Mouse (Mus musculus): ENCODE results near the gene E2f6. TPM values are rescaled to one million over a fixed set of nuclear protein-coding genes. Genes with fewer than 3 reads are reported as not detected.

The E2f6 gene
- polyA plus RNA-seq, 1 experiment = 40.1 TPM

DNA sequence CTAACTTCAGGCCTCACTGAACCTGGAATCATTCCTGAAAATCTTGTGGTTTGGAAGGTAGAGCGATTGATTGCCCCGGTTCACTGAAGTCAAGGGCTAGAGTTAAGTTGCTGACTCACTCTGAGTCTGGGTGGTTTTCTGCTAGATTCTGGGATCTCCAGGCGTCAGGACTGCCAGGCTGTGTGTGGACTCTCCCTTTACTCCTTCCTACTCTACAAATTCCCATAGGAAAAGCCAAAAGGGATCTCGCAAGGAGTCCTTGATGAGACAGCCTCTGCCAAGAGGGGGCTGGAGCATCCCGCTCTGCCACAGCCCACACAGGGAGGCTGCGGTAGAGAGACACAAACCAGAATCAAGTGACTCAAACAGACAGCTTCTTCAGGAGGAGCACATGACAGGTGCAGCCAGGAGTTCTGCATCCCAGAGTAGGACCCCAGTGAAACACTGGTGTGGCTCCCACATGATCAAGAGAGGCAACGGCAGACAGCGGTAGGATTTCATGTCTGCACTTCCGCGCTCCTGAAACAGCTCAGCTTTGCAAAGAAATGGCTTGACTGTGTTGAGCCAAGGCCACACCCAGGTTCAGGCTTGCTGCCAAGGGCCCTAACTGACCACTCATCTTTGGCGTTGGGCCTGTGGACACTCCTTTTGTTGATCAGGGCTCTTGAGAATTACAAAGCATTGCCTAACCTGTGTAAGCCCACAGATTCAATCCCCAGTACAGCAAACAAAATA lies 42.8 kb downstream of the E2f6 start:
- TF ChIP-seq POLR2A (IDR thresholded peaks at IDR 0.05; ENCODE audit: extremely low read depth, insufficient read depth, low read length) (no peak), CTCF (IDR thresholded peaks at IDR 0.05; ENCODE audit: extremely low read depth, insufficient read depth, low read length) (no peak)
- H3K27ac ChIP-seq (ENCODE audit: insufficient read depth, low read length) = peak overlapping the region; percentile 38
- peaks cover 7% of the 10 kb centered on the region for H3K4me1 ChIP-seq (ENCODE audit: control insufficient read depth, insufficient read depth, low read length)
- H3K4me3 ChIP-seq (ENCODE audit: insufficient read depth, low read length) = no peak overlapping the region

DNA sequence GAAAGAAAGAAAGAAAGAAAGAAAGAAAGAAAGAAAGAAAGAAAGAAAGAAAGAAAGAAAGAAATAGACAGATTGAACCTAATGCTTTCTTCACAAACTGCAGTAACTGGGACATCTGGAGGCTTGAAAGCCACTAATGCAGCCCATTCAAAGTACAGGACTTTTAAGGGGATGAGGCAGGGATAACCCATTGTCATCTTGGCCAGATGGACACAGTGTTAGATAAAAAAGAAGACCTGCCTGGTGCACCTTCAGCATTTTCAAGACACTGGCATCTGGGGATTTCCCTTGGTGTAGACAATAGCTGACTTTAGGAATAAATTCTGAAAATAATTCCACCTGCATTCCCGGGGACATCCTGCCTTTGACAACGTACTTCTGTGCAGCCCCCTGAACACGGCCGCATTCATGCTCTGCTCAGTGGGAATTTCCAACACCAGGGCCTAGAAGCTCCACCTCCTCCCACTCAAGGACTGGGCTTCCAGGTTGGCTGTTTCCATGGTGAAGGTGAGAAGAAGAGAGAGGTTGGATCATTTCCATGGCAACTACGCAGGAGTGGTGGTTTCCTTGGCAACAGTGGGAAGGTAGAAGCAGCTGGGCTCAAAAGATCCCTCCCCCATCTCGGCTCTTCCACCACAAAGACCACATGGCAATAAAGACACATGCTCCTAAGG lies 45.0 kb downstream of the E2f6 start:
- H3K4me3 ChIP-seq (ENCODE audit: insufficient read depth, low read length) = no peak overlapping the region
- TF ChIP-seq POLR2A (IDR thresholded peaks at IDR 0.05; ENCODE audit: extremely low read depth, insufficient read depth, low read length) (peak; percentile 52), CTCF (IDR thresholded peaks at IDR 0.05; ENCODE audit: extremely low read depth, insufficient read depth, low read length) (no peak)
- H3K4me1 ChIP-seq (ENCODE audit: control insufficient read depth, insufficient read depth, low read length) = peaks cover 7% of the 10 kb centered on the region
- peak overlapping the region; percentile 72 for H3K27ac ChIP-seq (ENCODE audit: insufficient read depth, low read length)

DNA sequence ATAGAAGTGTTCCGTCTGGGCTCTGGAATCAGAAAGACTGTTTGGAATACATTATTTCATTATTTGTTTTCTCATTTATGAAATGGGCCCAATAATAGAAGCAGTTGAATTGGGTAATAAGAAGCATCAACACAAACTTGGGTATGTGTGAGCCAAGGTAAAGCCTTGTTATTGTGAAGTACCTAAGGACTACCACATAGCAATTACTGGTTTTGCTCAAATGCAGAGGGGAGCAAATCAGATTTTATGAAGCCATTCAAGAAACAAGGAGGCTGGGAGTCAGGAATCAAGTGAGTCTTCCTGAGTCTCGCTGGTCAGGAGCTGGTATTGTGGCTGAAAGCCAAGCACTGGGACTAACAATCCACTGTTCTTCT lies 45.5 kb downstream of the E2f6 start:
- H3K4me3 ChIP-seq (ENCODE audit: insufficient read depth, low read length) = no peak overlapping the region
- H3K4me1 ChIP-seq (ENCODE audit: control insufficient read depth, insufficient read depth, low read length) = peaks cover 6% of the 10 kb centered on the region; the same call in 1 of the 2 replicates
- no peak overlapping the region for H3K27ac ChIP-seq (ENCODE audit: insufficient read depth, low read length)
- no peak for TF ChIP-seq POLR2A (IDR thresholded peaks at IDR 0.05; ENCODE audit: extremely low read depth, insufficient read depth, low read length)
- no peak for TF ChIP-seq CTCF (IDR thresholded peaks at IDR 0.05; ENCODE audit: extremely low read depth, insufficient read depth, low read length)

DNA sequence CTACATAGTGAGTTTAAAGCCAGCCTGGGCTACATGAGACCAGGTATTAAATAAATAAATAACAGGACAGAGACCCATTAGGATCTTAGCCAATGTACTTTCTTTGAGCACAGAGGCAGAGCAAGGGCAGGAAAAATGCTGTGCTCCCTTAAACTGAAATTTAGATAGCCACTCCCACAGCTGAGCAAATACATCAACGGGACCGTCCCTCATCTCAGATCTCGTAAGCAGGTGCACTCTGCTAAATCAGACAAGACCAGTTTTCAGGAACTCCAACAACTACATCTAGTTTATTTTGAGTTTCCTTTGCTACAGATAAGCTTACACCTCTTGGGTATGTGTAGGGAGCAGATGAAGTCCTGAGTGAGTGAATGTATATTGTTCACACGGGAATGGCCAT lies 47.3 kb downstream of the E2f6 start:
- Histone ChIP-seq H3K27ac (ENCODE audit: insufficient read depth, low read length) (no peak overlapping the region), H3K4me3 (ENCODE audit: insufficient read depth, low read length) (no peak overlapping the region), H3K4me1 (ENCODE audit: control insufficient read depth, insufficient read depth, low read length) (peaks cover 7% of the 10 kb centered on the region; the same call in 1 of the 2 replicates)
- TF ChIP-seq CTCF (IDR thresholded peaks at IDR 0.05; ENCODE audit: extremely low read depth, insufficient read depth, low read length) = no peak

DNA sequence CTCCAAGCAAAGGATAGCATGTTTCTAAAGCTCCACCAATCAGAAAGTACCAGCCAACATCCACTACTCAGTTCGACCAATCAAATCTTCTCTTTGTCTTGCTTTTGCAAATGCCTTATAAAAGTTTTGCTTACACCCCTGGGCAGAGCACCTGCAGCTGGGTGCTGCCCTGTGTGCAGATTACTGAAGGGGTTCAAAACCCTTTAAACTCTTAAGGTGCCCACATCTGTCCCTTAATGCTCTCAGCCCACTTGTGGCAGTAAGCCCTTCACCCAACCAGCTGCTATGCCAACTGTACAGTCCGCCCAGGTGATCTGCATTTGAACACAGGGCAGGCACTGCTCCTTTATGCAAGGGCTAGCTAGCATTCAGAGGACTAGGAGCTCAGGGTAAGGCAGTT lies 49.0 kb downstream of the E2f6 start:
- H3K4me3 ChIP-seq (ENCODE audit: insufficient read depth, low read length) = no peak overlapping the region
- no peak overlapping the region for H3K27ac ChIP-seq (ENCODE audit: insufficient read depth, low read length)
- TF ChIP-seq POLR2A (IDR thresholded peaks at IDR 0.05; ENCODE audit: extremely low read depth, insufficient read depth, low read length) (no peak), CTCF (IDR thresholded peaks at IDR 0.05; ENCODE audit: extremely low read depth, insufficient read depth, low read length) (no peak)
- peaks cover 3% of the 10 kb centered on the region; the same call in 1 of the 2 replicates for H3K4me1 ChIP-seq (ENCODE audit: control insufficient read depth, insufficient read depth, low read length)

DNA sequence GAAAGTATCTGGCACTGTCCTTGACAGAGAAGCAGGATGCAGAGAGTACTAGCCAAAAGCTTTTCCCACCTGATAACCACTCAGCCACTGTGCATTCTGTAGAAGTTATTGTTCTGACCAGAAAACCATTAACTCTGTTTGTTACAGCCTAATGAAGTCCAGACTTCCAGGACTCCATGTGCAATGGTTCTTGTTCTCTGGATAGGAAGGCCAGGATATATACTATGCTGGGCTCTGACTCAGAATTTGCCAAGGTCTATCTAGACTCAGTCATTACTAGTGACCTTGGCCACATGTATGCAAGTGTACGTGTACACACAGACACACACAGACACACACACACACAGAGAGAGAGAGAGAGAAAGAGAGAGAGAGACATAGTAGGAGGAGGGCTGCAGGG lies 49.8 kb downstream of the E2f6 start:
- Histone ChIP-seq H3K27ac (ENCODE audit: insufficient read depth, low read length) (peak overlapping the region; percentile 78; the same call in 1 of the 2 replicates), H3K4me3 (ENCODE audit: insufficient read depth, low read length) (no peak overlapping the region), H3K4me1 (ENCODE audit: control insufficient read depth, insufficient read depth, low read length) (peaks cover 3% of the 10 kb centered on the region; the same call in 1 of the 2 replicates)
- no peak for TF ChIP-seq POLR2A (IDR thresholded peaks at IDR 0.05; ENCODE audit: extremely low read depth, insufficient read depth, low read length)
- no peak for TF ChIP-seq CTCF (IDR thresholded peaks at IDR 0.05; ENCODE audit: extremely low read depth, insufficient read depth, low read length)

- Histone ChIP-seq H3K4me1 (ENCODE audit: control insufficient read depth, insufficient read depth, low read length) (peaks cover 3% of the 10 kb centered on the region; the same call in 1 of the 2 replicates), H3K27ac (ENCODE audit: insufficient read depth, low read length) (peak overlapping the region; percentile 78; the same call in 1 of the 2 replicates), H3K4me3 (ENCODE audit: insufficient read depth, low read length) (no peak overlapping the region)
- TF ChIP-seq POLR2A (IDR thresholded peaks at IDR 0.05; ENCODE audit: extremely low read depth, insufficient read depth, low read length) = no peak
- no peak for TF ChIP-seq CTCF (IDR thresholded peaks at IDR 0.05; ENCODE audit: extremely low read depth, insufficient read depth, low read length)
Observed at GRCm38 (mm10) chr12:16860961-16861360, 50.2 kb downstream of the E2f6 start.

DNA sequence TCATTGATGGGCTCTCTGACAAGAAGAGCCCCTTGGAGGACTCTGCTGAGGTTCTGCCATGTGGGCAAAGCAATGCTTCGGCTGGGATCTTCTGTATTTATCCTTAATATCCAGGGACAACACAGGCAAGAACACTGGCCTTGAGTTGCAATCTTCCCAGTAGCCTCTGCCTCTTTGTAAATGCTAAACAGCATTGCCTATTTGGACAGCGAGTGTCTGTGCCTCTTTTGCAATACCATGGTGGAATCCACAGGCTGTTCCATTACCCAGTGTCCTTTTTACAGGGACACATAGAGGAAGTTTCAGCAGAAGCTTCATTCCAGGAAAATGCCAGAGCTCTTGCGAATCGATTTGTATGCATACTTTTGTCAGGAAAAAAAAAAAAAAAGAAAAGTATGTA lies 53.7 kb downstream of the E2f6 start:
- Histone ChIP-seq H3K27ac (ENCODE audit: insufficient read depth, low read length) (no peak overlapping the region), H3K4me1 (ENCODE audit: control insufficient read depth, insufficient read depth, low read length) (peaks cover 3% of the 10 kb centered on the region; the same call in 1 of the 2 replicates), H3K4me3 (ENCODE audit: insufficient read depth, low read length) (no peak overlapping the region)
- TF ChIP-seq POLR2A (IDR thresholded peaks at IDR 0.05; ENCODE audit: extremely low read depth, insufficient read depth, low read length) (no peak), CTCF (IDR thresholded peaks at IDR 0.05; ENCODE audit: extremely low read depth, insufficient read depth, low read length) (no peak)

DNA sequence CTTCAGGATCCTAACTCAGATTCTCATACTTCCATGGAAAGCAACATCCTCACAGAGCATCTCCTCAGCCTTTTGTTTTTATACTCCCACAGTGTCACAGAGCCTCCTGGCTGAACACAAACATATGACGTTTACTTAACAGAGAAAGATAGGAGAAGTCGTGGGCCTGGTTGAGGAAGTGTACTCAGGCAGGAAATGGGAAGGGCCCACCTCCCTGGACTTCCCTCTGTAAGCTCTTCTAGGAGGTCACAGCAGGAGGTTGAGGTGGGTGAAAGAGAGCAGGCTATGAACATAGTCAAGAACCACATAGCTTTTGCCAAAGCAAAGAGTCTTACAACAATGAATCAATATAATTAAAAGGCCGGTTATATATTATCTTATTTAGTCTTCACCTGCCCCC lies 55.1 kb downstream of the E2f6 start:
- Histone ChIP-seq H3K27ac (ENCODE audit: insufficient read depth, low read length) (no peak overlapping the region), H3K4me3 (ENCODE audit: insufficient read depth, low read length) (no peak overlapping the region), H3K4me1 (ENCODE audit: control insufficient read depth, insufficient read depth, low read length) (peaks cover 6% of the 10 kb centered on the region)
- TF ChIP-seq POLR2A (IDR thresholded peaks at IDR 0.05; ENCODE audit: extremely low read depth, insufficient read depth, low read length) = no peak
- TF ChIP-seq CTCF (IDR thresholded peaks at IDR 0.05; ENCODE audit: extremely low read depth, insufficient read depth, low read length) = no peak

- H3K4me3 ChIP-seq (ENCODE audit: insufficient read depth, low read length) = no peak overlapping the region
- no peak overlapping the region for H3K27ac ChIP-seq (ENCODE audit: insufficient read depth, low read length)
- TF ChIP-seq CTCF (IDR thresholded peaks at IDR 0.05; ENCODE audit: extremely low read depth, insufficient read depth, low read length) (no peak), POLR2A (IDR thresholded peaks at IDR 0.05; ENCODE audit: extremely low read depth, insufficient read depth, low read length) (no peak)
- peaks cover 5% of the 10 kb centered on the region for H3K4me1 ChIP-seq (ENCODE audit: control insufficient read depth, insufficient read depth, low read length)
Observed at GRCm38 (mm10) chr12:16866460-16866859, 55.7 kb downstream of the E2f6 start.

Data from cortical plate, adult 2 months (tissue).